Mouse (Mus musculus) spleen, postnatal 10 days (tissue): Measurements from ENCODE around the gene Cnot2.
A peak's percentile ranks its signal among the peaks of the same experiment; 100 is the strongest.

Experiments used
- DNase-seq, 2 experiments: peaks; one replicate each; pipeline ENCODE4 v3.0.0; 2021 to 2022; ENCODE audit warnings: low spot score in 2 of 2

Gene Cnot2

GRCm38 (mm10) chr10:116480988-116481387 is 100.3 kb downstream of the Cnot2 start:
- no peak for DNase-seq

DNA sequence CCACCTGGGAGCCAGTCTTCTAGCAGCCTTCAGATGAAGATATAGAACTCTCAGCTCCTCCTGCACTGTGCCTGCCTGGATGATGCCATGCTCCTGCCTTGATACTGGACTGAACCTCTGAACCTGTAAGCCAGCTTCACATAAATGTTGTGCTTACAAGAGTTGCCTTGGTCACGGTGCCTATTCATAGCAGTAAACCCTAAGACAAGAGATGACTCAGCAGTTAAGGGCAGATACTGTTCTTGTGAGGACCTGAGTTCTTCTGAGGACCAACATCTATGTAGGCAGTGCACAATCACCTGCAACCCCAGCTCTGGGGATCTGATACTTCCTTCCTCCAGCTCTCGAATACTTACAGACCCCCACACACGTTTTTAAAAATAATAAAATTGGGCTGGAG is 104.8 kb downstream of the Cnot2 start:
- DNase-seq, result no peak

DNA sequence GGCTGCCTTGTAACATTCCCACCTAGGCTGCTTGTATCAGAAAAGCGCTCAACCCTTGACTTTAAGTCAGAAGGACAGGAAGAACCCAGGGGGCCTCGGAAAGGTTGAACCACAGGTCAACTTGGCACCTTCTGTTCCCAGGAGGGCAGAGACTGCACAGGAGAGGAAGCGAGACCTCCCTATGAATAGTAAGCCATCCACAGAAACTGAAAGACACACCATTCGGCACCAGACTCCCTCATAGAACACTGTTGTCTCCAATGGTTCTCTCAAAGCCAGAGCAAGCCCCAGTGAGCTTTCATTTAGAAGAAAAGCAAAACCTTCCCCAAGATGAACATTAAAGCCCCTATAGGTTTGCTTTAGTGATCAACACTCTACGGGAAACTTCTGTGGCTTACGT is 105.6 kb downstream of the Cnot2 start:
- no peak for DNase-seq

GRCm38 (mm10) chr10:116473759-116474549 is 107.4 kb downstream of the Cnot2 start, which contains the start of gene Kcnmb4:
Gene Kcnmb4, minus strand, starts transcription at chr10:116473878.
- DNase-seq, result peak in 1 of 2 experiments; percentile 29

- peak; percentile 18 to 48 for DNase-seq
These were observed 108.1 kb downstream of the Cnot2 start for GRCm38 (mm10) chr10:116473071-116473758.

GRCm38 (mm10) chr10:116472579-116472978 is 108.7 kb downstream of the Cnot2 start:
- no peak for DNase-seq

GRCm38 (mm10) chr10:116470306-116470925 is 110.9 kb downstream of the Cnot2 start:
- DNase-seq, result no peak

DNA sequence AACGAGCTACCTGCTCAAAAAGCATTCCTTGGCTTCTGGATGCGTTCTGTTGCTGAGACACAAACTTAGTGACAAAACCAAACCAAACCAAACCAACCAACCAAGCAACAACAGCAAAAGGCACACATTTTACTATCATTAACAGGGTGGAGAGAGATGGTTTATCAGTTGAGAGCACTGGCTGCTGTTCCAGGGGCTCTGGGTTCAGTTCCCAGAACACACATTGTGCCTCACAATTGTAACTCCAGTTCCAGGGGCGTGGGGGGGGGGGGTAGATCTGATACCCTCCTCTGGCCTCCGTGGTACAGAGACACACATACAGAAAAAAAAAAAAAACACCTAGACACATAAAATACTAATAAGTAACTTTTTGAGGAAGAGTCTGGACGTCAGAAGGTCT is 113.2 kb downstream of the Cnot2 start:
- DNase-seq, result no peak

GRCm38 (mm10) chr10:116463753-116464345 is 117.5 kb downstream of the Cnot2 start:
- DNase-seq, result peak in 1 of 2 experiments; percentile 15

DNA sequence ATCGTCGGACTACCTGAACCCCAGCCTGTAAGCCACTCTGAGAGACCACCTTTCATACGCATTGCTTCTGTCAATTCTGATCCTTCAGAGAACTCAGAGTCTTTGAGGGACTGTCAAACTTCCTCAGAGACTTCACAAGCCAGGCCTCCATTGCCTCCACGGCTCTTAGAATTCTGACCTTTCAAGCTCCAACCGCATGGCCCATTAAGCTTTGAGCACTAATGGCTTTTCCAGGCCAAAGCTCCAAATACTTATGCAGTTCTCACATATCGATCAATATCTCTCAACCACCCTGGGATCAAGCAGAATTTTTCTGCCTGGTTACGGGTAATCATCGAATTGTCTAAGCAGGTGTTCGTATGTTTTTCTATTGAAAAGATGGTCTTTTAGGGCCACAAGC is 119.9 kb downstream of the Cnot2 start:
- no peak for DNase-seq

GRCm38 (mm10) chr10:116458786-116459185 is 122.5 kb downstream of the Cnot2 start:
- DNase-seq, result no peak

GRCm38 (mm10) chr10:116452771-116453170 is 128.5 kb downstream of the Cnot2 start:
- no peak for DNase-seq

- peak in 1 of 2 experiments; percentile 10 for DNase-seq
These were observed 130.7 kb downstream of the Cnot2 start for GRCm38 (mm10) chr10:116450621-116451020.

GRCm38 (mm10) chr10:116448166-116448565 is 133.1 kb downstream of the Cnot2 start:
- DNase-seq, result peak in 1 of 2 experiments; percentile 6

- DNase-seq, result no peak
These were observed 134.1 kb downstream of the Cnot2 start for GRCm38 (mm10) chr10:116447176-116447575.

DNA sequence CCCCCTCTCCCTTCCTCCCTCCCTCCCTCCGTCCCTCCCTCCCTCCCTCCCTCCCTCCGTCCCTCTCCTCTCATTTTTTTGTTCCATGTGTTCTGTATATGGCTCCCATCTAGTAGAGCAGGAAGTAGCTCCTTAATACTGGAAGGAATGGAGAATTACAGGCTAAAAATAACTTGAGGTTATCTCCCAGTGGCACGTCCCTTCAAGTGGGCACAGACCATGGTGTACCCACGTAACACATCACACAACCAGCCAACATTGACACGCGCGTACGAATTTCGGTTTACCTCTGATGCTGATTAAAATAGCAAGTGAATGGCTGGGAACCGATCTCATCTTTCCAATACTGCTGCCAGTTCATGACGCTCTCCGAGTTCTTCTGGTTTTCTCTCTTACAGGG is 135.3 kb downstream of the Cnot2 start:
- no peak for DNase-seq

DNA sequence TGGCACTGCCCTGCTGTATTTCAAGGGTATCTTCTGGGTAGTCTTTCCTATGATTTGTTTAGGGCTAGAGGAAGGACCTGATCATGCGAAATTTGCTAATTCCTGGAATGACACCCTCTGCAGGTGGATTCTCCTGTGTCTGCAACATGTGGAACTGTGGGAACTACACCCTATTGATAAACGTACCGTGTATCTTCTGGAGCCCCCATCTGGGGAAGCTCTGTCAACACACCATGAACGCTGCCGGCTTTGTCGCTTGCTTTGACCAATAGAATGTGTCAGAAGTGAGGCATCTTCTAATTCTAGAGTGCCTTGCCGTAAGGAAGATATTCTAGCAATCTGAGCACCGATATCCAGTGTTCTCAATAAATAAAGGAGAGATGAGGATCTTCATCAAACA is 136.5 kb downstream of the Cnot2 start:
- no peak for DNase-seq

DNA sequence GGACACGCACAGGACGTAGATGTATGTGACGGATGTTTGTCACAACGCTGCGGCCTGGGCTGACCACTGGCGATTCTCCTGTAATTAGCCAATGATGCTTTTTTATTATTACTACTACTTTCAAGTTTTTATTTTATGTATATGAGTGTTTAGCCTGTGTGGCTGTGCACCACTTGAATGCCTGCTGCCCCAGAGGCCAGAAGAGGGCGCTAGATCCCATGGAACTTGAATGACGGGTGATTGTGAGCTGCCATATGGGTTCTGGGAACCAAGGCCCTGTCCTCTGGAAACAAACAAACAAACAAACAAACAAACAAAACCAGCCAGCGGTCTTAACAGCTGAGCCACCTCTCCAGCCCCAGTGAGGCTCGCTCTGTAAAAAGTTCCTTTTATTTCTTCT is 136.9 kb downstream of the Cnot2 start:
- no peak for DNase-seq

GRCm38 (mm10) chr10:116440946-116441345 is 140.4 kb downstream of the Cnot2 start:
- no peak for DNase-seq

DNA sequence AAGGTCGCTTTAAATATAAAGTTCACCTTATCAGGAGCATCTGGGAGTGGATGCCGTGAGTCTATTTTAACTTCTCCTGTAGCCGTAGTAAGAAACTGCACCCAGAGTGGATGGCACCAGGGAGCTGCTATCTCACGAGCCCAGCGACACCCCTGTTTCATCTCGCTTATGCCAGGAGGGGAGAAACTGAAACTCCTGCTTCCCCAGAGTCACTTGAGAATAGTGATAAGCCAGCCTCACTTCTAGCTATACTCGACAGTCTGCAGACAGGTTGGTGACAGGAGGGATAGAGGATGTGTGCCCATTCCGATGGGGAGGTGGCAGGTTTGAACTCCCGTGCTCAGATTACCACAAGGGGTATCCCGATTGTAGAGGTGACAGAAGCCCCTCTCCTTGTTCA is 141.2 kb downstream of the Cnot2 start:
- no peak for DNase-seq

- no peak for DNase-seq
These were observed 145.9 kb downstream of the Cnot2 start for GRCm38 (mm10) chr10:116435455-116435854.
